Mouse (Mus musculus) spleen, embryonic (tissue): ENCODE measurements around the gene Rad51b.

Source experiments
- CTCF ChIA-PET: fragments of 350-600 bp; sonication (Branson Sonifier 250); formaldehyde crosslinking; loops from one replicate; lab custom pipeline; 2022; lab: Charles Lee

The Rad51b gene

GRCm38 (mm10) chr12:79812422-79812821 is 515.3 kb downstream of the Rad51b start:
- CTCF ChIA-PET = interaction anchor here (0.6 kb wide), 1 partner anchor 102 kb away, joined by 3 read pairs; no protein-coding TSS in a partner anchor

- CTCF ChIA-PET = no interaction called here
Observed at GRCm38 (mm10) chr12:79812838-79813563, 515.9 kb downstream of the Rad51b start.

DNA sequence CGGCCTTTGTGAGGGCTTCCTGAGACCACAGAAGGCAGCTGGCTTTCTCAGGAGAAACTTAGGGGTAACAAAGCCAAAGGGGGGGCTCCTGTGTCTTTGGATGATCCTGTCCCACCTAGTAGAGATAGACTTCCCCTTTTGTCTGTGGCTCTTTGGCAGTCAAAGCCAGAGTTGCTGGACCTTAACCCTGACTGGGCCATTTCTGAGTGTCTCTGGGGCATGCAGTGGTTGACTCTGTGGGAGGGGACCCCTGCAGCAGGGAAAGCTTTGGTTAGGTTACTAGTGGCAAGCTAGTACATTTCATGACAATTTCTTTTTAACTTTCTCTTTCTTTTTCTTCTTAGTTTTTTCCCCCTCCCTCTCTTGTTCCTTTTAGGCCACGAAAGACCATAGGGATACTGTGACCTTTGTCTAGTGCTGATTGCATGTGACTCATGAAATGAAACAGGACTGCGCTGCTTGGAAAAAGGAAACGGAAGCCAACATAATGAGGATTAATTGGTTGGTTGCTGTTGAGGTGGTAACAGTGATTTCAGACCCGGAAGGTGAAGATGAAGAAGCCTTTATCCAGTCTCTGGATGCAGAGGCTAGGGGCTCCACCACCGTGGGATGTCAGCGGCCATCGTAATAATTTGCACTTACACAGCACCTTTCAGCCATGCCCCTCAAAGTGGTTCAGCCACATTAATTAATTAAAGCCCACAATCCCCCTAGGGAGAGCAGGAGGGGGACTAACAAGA is 516.7 kb downstream of the Rad51b start:
- CTCF ChIA-PET = no interaction called here

GRCm38 (mm10) chr12:79814312-79815091 is 517.4 kb downstream of the Rad51b start:
- CTCF ChIA-PET = interaction anchor here (1.1 kb wide), 1 partner anchor 70 kb away, joined by 3 read pairs; no protein-coding TSS in a partner anchor

DNA sequence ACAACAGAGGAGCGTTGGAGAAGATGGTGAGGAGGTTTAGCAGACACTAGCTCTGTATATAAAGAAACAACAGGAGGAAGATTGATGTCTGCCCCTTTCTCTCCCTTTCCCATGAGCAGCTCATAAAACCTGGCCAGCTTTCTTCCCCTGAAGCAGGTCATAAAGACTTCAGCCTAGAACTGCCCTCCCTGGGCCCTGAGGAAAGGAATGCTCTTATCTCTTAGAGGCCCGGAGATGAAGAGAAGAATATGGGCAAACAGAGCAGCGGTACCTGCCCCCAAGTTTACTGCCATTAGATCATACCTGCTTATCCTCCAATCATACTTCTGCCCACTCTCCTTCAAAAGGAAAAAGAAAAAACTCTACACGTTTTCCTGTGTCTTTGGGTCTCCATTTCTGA is 519.2 kb downstream of the Rad51b start:
- CTCF ChIA-PET = no interaction called here

GRCm38 (mm10) chr12:79820228-79820958 is 523.3 kb downstream of the Rad51b start:
- CTCF ChIA-PET = interaction anchor here (0.6 kb wide), 2 partner anchors 106 to 141 kb away, joined by 3 read pairs; no protein-coding TSS in a partner anchor

DNA sequence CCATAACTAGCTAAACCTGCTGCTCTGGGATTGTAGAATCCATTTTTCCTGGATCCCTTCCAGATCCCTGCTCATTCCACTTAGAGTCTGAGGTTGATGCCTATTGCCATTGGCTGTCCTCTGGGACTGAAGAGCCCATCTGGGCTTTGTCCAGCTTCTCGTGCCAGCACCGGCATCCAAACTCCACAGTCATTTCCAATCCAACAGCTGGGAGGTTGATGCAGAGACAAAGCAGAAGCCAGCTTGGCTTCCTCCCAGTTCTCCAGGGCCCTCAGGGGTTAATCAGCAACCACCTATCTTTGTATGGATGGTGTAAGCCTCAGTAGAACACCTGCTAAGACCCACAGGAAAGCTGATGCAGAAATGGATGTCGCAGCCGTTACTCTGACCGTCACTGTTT is 524.8 kb downstream of the Rad51b start:
- CTCF ChIA-PET = interaction anchor here (0.6 kb wide), 2 partner anchors 23 to 62 kb away, joined by 8 to 9 read pairs; no protein-coding TSS in a partner anchor

GRCm38 (mm10) chr12:79822401-79822800 is 525.3 kb downstream of the Rad51b start:
- CTCF ChIA-PET = interaction anchor here (0.6 kb wide), 2 partner anchors 24 to 63 kb away, joined by 8 to 9 read pairs; no protein-coding TSS in a partner anchor

GRCm38 (mm10) chr12:79825922-79826321 is 528.8 kb downstream of the Rad51b start:
- CTCF ChIA-PET = no interaction called here

- CTCF ChIA-PET = no interaction called here
Observed at GRCm38 (mm10) chr12:79827233-79827692, 530.2 kb downstream of the Rad51b start.

DNA sequence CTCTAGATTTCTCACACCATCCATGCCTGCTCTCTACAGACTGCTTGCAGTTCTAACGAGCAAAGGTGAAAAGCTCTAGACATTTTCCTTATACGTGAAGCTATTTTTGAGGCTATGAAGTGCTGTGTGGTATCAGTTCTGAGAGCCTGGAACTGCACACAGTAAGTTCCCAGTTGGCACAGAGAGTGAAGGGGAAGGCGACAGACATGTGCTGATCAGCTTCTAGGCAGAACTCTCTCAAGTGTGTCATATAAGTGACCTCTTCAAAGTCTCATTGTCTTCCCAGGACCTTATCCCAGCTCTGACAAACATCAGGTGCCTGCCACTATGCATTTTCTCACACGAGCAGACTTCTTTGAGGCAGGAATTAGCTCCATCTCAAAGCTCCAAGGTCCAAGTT is 530.7 kb downstream of the Rad51b start:
- CTCF ChIA-PET = interaction anchor here (0.7 kb wide), 1 partner anchor 90 kb away, joined by 14 read pairs; no protein-coding TSS in a partner anchor

DNA sequence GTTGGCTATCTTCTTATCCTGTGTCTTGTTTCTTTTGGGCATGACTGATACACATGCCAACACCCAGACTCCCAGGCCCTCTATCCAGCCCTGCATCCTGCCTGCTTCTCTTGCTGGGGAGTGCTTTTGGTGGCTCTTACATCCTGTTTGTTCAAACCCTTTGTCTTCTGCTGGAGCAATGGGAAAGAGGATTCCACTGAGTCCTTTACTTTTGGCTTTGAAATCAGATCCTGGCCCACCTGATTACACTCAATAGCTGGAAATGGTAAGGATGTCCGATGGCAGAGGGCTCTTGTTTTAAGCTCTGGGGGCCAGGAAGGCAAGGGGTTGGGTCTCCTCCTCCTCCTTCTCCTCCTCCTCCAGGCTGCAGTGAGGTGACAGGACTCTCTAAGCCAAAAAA is 533.6 kb downstream of the Rad51b start:
- CTCF ChIA-PET = no interaction called here

- CTCF ChIA-PET = interaction anchor here (0.6 kb wide), 1 partner anchor 67 kb away, joined by 5 read pairs; no protein-coding TSS in a partner anchor
Observed at GRCm38 (mm10) chr12:79832611-79833010, 535.5 kb downstream of the Rad51b start.

GRCm38 (mm10) chr12:79835521-79835920 is 538.4 kb downstream of the Rad51b start:
- CTCF ChIA-PET = no interaction called here

DNA sequence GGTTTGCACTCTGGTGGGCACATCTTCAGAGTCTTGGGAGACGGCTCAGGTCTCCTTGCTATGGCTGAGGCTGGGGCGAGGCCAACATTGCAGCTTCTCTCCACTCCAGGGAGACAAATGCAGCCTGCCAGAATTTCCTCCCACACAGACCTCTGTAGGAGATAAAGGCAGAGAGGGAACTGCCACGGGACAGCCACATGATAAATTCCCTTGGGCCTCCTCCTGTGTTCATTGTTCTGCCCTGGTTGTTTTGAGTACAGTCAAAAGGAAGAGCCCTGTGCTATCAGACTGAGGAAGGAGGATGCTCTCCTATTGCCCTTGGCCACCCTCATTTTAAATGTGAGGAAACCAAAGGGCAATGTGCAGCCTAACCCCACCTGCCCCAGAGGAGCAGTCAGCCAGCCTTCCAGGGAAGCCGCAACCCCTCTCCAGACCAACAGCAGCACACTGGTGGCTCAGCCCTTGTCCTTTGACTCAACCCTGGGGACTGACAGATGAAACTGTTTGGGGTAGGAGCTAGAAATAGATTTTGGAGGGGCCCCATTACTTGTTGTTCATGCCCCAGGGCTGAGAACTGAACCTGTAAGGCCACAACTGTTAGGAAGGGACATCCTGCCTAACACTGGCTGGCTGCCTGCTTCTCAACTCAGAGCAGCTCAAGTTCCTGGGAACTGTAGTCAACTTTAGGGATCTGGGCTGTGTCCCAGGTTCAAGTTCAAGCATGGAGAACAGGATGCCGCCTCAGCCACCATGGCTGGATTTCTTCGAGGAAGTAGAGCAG is 541.3 kb downstream of the Rad51b start:
- CTCF ChIA-PET = interaction anchor here (0.6 kb wide), 2 partner anchors 141 to 290 kb away, joined by 4 to 32 read pairs; no protein-coding TSS in a partner anchor

GRCm38 (mm10) chr12:79839096-79839941 is 542.2 kb downstream of the Rad51b start:
- CTCF ChIA-PET = interaction anchor here (0.6 to 0.9 kb wide), 3 partner anchors 48 to 142 kb away, joined by 3 to 32 read pairs (median 8); no protein-coding TSS in a partner anchor

GRCm38 (mm10) chr12:79840465-79840864 is 543.4 kb downstream of the Rad51b start:
- CTCF ChIA-PET = interaction anchor here (1.2 kb wide), 1 partner anchor 105 kb away, joined by 4 read pairs; no protein-coding TSS in a partner anchor

- CTCF ChIA-PET = interaction anchor here (1.2 kb wide), 1 partner anchor 104 kb away, joined by 4 read pairs; no protein-coding TSS in a partner anchor
Observed at GRCm38 (mm10) chr12:79841248-79841647, 544.2 kb downstream of the Rad51b start.

GRCm38 (mm10) chr12:79842319-79842718 is 545.2 kb downstream of the Rad51b start:
- CTCF ChIA-PET = no interaction called here
